Mouse (Mus musculus) MEL (cell line): ENCODE measurements around the gene Smim4. TPM values are rescaled to one million over a fixed set of nuclear protein-coding genes. Genes with fewer than 3 reads are reported as not detected.

Experiments used
- DNase-seq: peaks from one replicate; pipeline ENCODE4 v3.0.0; 2011; ENCODE audit warnings: low read depth, low spot score
- H3K27ac ChIP-seq: 2 replicates; pipeline ENCODE4 v1.5.1; 2012; ENCODE audit warnings: low read depth, mild to moderate bottlenecking, control low read depth, low read length, moderate library complexity; ENCODE audit not compliant: control insufficient read depth
- H3K27me3 ChIP-seq, 2 experiments: fragments of 150-350 bp in 1 of 2; sonication (generic) in 1 of 2; 2 replicates each; pipeline ENCODE4 v1.6.1; 2012; ENCODE audit warnings: low read length in 2 of 2, mild to moderate bottlenecking in 2 of 2, improper control_type of control experiment in 1 of 2, moderate library complexity in 1 of 2; ENCODE audit not compliant: insufficient read depth in 2 of 2, control insufficient read depth in 1 of 2
- H3K36me3 ChIP-seq, 2 experiments: 2 replicates each; pipeline ENCODE4 v1.6.1; 2012 to 2014; ENCODE audit warnings: low read length in 2 of 2, improper control_type of control experiment in 1 of 2, inconsistent platforms in 1 of 2, mild to moderate bottlenecking in 1 of 2; ENCODE audit not compliant: insufficient read depth in 2 of 2, control insufficient read depth in 1 of 2
- H3K4me1 ChIP-seq, 2 experiments: fragments of 150-350 bp in 1 of 2; sonication (generic) in 1 of 2; 2 replicates each; pipeline ENCODE4 v1.6.1; 2012; ENCODE audit warnings: low read length in 2 of 2, improper control_type of control experiment in 1 of 2, mild to moderate bottlenecking in 1 of 2; ENCODE audit not compliant: insufficient read depth in 2 of 2, control insufficient read depth in 1 of 2
- H3K4me3 ChIP-seq, 2 experiments: fragments of 150-350 bp in 1 of 2; sonication (generic) in 1 of 2; 2 replicates each; pipeline ENCODE4 v1.5.1; 2012; ENCODE audit warnings: low read depth in 2 of 2, low read length in 2 of 2, mild to moderate bottlenecking in 2 of 2, moderate library complexity in 2 of 2, control low read depth in 1 of 2, improper control_type of control experiment in 1 of 2; ENCODE audit not compliant: control insufficient read depth in 1 of 2, insufficient read depth in 1 of 2
- H3K79me2 ChIP-seq: 2 replicates; pipeline ENCODE4 v1.6.1; 2012; ENCODE audit warnings: mild to moderate bottlenecking, low read length, moderate library complexity; ENCODE audit not compliant: control insufficient read depth, poor library complexity, insufficient read depth
- H3K9ac ChIP-seq: 2 replicates; pipeline ENCODE4 v1.6.1; 2012; ENCODE audit warnings: low read depth, mild to moderate bottlenecking, control low read depth, low read length, moderate library complexity; ENCODE audit not compliant: control insufficient read depth, poor library complexity, severe bottlenecking
- H3K9me3 ChIP-seq: fragments of 150-350 bp; sonication (generic); replicated peaks from 2 replicates; pipeline ENCODE4 v1.6.1; 2012; ENCODE audit warnings: mild to moderate bottlenecking, low read length, improper control_type of control experiment, moderate library complexity; ENCODE audit not compliant: insufficient read depth
- CHD1 ChIP-seq: IDR thresholded peaks from 2 replicates; pipeline ENCODE4 v1.6.1; 2012; ENCODE audit warnings: low read depth, mild to moderate bottlenecking, inconsistent platforms, low read length, improper control_type of control experiment
- CTCF ChIP-seq, 3 experiments: IDR thresholded peaks in 2 of 3; conservative IDR thresholded peaks in 1 of 3; 2 replicates each; pipeline ENCODE4 v1.5.1; 2011 to 2012; ENCODE audit warnings: low read length in 3 of 3, low read depth in 2 of 3, mild to moderate bottlenecking in 2 of 3, improper control_type of control experiment in 1 of 3, inconsistent platforms in 1 of 3, mixed read lengths in 1 of 3, moderate library complexity in 1 of 3; ENCODE audit not compliant: control insufficient read depth in 1 of 3, insufficient read depth in 1 of 3, poor library complexity in 1 of 3, severe bottlenecking in 1 of 3
- E2F4 ChIP-seq: IDR thresholded peaks from 2 replicates; pipeline ENCODE4 v1.6.1; 2011; ENCODE audit warnings: low read depth, low read length, improper control_type of control experiment, borderline replicate concordance
- EP300 ChIP-seq, 2 experiments: IDR thresholded peaks; 2 replicates each; pipeline ENCODE4 v1.6.1; 2011; ENCODE audit warnings: improper control_type of control experiment in 2 of 2, low read length in 2 of 2, low read depth in 1 of 2, mild to moderate bottlenecking in 1 of 2
- GABPA ChIP-seq: IDR thresholded peaks from 2 replicates; pipeline ENCODE4 v1.6.1; 2012; ENCODE audit warnings: low read depth, mild to moderate bottlenecking, inconsistent platforms, low read length, improper control_type of control experiment, moderate library complexity
- GATA1 ChIP-seq: IDR thresholded peaks from 2 replicates; pipeline ENCODE4 v1.6.1; 2011; ENCODE audit warnings: low read depth, low read length, improper control_type of control experiment
- JUND ChIP-seq: IDR thresholded peaks from 2 replicates; pipeline ENCODE4 v1.6.1; 2011; ENCODE audit warnings: low read depth, mild to moderate bottlenecking, improper control_type of control experiment, low read length
- KAT2A ChIP-seq: conservative IDR thresholded peaks from 2 replicates; pipeline ENCODE4 v1.6.1; 2012; ENCODE audit warnings: low read depth, low read length, improper control_type of control experiment, inconsistent platforms
- MAFK ChIP-seq: IDR thresholded peaks from 2 replicates; pipeline ENCODE4 v1.6.1; 2011; ENCODE audit warnings: low read depth, mild to moderate bottlenecking, low read length, improper control_type of control experiment, borderline replicate concordance
- MAX ChIP-seq: IDR thresholded peaks from 2 replicates; pipeline ENCODE4 v1.6.1; 2011; ENCODE audit warnings: low read length, improper control_type of control experiment
- MAZ ChIP-seq: IDR thresholded peaks from 2 replicates; pipeline ENCODE4 v1.6.1; 2012; ENCODE audit warnings: low read depth, mild to moderate bottlenecking, inconsistent platforms, low read length, improper control_type of control experiment
- MEF2A ChIP-seq: IDR thresholded peaks from 2 replicates; pipeline ENCODE4 v1.6.1; 2014; ENCODE audit warnings: low read depth, mild to moderate bottlenecking, inconsistent platforms, low read length, improper control_type of control experiment; ENCODE audit not compliant: poor library complexity, insufficient replicate concordance, severe bottlenecking; ENCODE audit errors: extremely low read depth
- MXI1 ChIP-seq: IDR thresholded peaks from 2 replicates; pipeline ENCODE4 v1.6.1; 2011; ENCODE audit warnings: mild to moderate bottlenecking, low read depth, low read length, improper control_type of control experiment
- MYB ChIP-seq: IDR thresholded peaks from 2 replicates; pipeline ENCODE4 v1.6.1; 2011; ENCODE audit warnings: mild to moderate bottlenecking, low read depth, low read length, improper control_type of control experiment
- MYC ChIP-seq: IDR thresholded peaks from 2 replicates; pipeline ENCODE4 v1.6.1; 2011; ENCODE audit warnings: low read depth, mild to moderate bottlenecking, low read length, improper control_type of control experiment, moderate library complexity
- NELFE ChIP-seq: IDR thresholded peaks from 2 replicates; pipeline ENCODE4 v1.6.1; 2011; ENCODE audit warnings: low read depth, low read length, improper control_type of control experiment
- POLR2AphosphoS2 ChIP-seq: IDR thresholded peaks from 2 replicates; pipeline ENCODE4 v1.6.1; 2011; ENCODE audit warnings: low read length, improper control_type of control experiment
- POLR2AphosphoS5 ChIP-seq: IDR thresholded peaks from 2 replicates; pipeline ENCODE4 v1.6.1; 2012; ENCODE audit warnings: low read depth, borderline replicate concordance, mild to moderate bottlenecking, inconsistent platforms, low read length, moderate library complexity, mixed read lengths
- RCOR1 ChIP-seq: IDR thresholded peaks from 2 replicates; pipeline ENCODE4 v1.6.1; 2012; ENCODE audit warnings: low read depth, mild to moderate bottlenecking, inconsistent platforms, low read length, improper control_type of control experiment
- SIN3A ChIP-seq: IDR thresholded peaks from 2 replicates; pipeline ENCODE4 v1.6.1; 2012; ENCODE audit warnings: low read length, improper control_type of control experiment, inconsistent platforms
- SMC3 ChIP-seq: IDR thresholded peaks from 2 replicates; pipeline ENCODE4 v1.6.1; 2011; ENCODE audit warnings: low read depth, low read length, improper control_type of control experiment
- TAL1 ChIP-seq: IDR thresholded peaks from 2 replicates; pipeline ENCODE4 v1.6.1; 2012; ENCODE audit warnings: mild to moderate bottlenecking, inconsistent platforms, low read length, moderate library complexity, mixed read lengths
- TBP ChIP-seq: IDR thresholded peaks from 2 replicates; pipeline ENCODE4 v1.8.0; 2011; ENCODE audit warnings: low read depth, low read length, improper control_type of control experiment
- UBTF ChIP-seq: IDR thresholded peaks from 2 replicates; pipeline ENCODE4 v1.6.1; 2012; ENCODE audit warnings: low read depth, mild to moderate bottlenecking, inconsistent platforms, low read length, improper control_type of control experiment, moderate library complexity, borderline replicate concordance; ENCODE audit not compliant: insufficient read depth
- USF1 ChIP-seq: IDR thresholded peaks from 2 replicates; pipeline ENCODE4 v1.6.1; 2014; ENCODE audit warnings: low read depth, mild to moderate bottlenecking, inconsistent platforms, low read length, improper control_type of control experiment, moderate library complexity
- USF2 ChIP-seq, 2 experiments: IDR thresholded peaks; 2 replicates each; pipeline ENCODE4 v1.6.1; 2011 to 2012; ENCODE audit warnings: improper control_type of control experiment in 2 of 2, low read length in 2 of 2, borderline replicate concordance in 1 of 2, inconsistent platforms in 1 of 2, low read depth in 1 of 2, mild to moderate bottlenecking in 1 of 2; ENCODE audit not compliant: insufficient read depth in 1 of 2
- ZC3H11A ChIP-seq: IDR thresholded peaks from 2 replicates; pipeline ENCODE4 v1.6.1; 2012; ENCODE audit warnings: low read depth, mild to moderate bottlenecking, inconsistent platforms, low read length, improper control_type of control experiment
- polyA plus RNA-seq, 2 experiments: library from polyadenylated mRNA; stranded (reverse) in 1 of 2; unstranded in 1 of 2; fragments of >175 nt in 1 of 2; fragments of >200 nt in 1 of 2; gene quantifications; 2 replicates each; pipeline versions ENCODE4 v1.2.1 to v1.2.4; 2012; ENCODE audit warnings: low replicate concordance in 2 of 2, low read depth in 1 of 2; ENCODE audit not compliant: insufficient read length in 2 of 2, insufficient read depth in 1 of 2, missing spikeins in 1 of 2
- total RNA-seq: library from RNA; depleted of rRNA; stranded (reverse); fragments of 300-350 nt; gene quantifications from 2 replicates; pipeline ENCODE4 v1.2.3, GENCODE M21; 2012

Smim4 gene
- total and polyA plus RNA-seq, 3 experiments: 87.8 to 122 TPM; not detected in 1

- TF ChIP-seq RCOR1 (peak; percentile 80), MYB (no peak), POLR2AphosphoS5 (no peak), MAX (no peak), GATA1 (peak; percentile 71), SMC3 (no peak)
These were observed 40.8 kb upstream of the Smim4 start (continued) for GRCm38 (mm10) chr14:31169508-31169907.

GRCm38 (mm10) chr14:31168425-31168824 is 39.7 kb upstream of the Smim4 start, which contains the start of gene Stab1:
Gene Stab1, minus strand, starts transcription at chr14:31168641.
- Histone ChIP-seq H3K79me2 (no peaks in the 10 kb centered on the region), H3K9me3 (no peaks in the 10 kb centered on the region), H3K4me3 (no peak within 1 kb of the TSS), H3K27me3 (no peaks in the 10 kb centered on the region), H3K27ac (no peak within 1 kb of the TSS), H3K9ac (no peak within 1 kb of the TSS), H3K4me1 (peaks cover 0 to 25% of the 10 kb centered on the region in 2 experiments), H3K36me3 (peaks cover 0 to 9% of the 10 kb centered on the region in 2 experiments; a peak in 3 of 4 replicates)
- TF ChIP-seq EP300 (IDR thresholded peaks at IDR 0.05; ENCODE audit: low read depth in 1 of 2, low read length in 2 of 2): no peak
- TF ChIP-seq CTCF (IDR thresholded peaks at IDR 0.05 in 2 of 3, conservative IDR thresholded peaks at IDR 0.05 in 1 of 3; ENCODE audit: control insufficient read depth in 1 of 3, insufficient read depth in 1 of 3, low read depth in 2 of 3, low read length in 3 of 3, poor library complexity in 1 of 3, severe bottlenecking in 1 of 3): no peak
- no peak for TF ChIP-seq KAT2A
- no peak for TF ChIP-seq POLR2AphosphoS2
- TF ChIP-seq SIN3A: no peak
- no peak for TF ChIP-seq MXI1
- TF ChIP-seq MYC: no peak
- no peak for TF ChIP-seq MAX
- no peak for TF ChIP-seq TAL1
- no peak for TF ChIP-seq USF2 (IDR thresholded peaks at IDR 0.05; ENCODE audit: borderline replicate concordance in 1 of 2, insufficient read depth in 1 of 2, low read depth in 1 of 2, low read length in 2 of 2)
- no peak for DNase-seq

GRCm38 (mm10) chr14:31166827-31167226 is 38.1 kb upstream of the Smim4 start:
- H3K27me3 ChIP-seq: no peaks in the 10 kb centered on the region
- peaks cover 0 to 9% of the 10 kb centered on the region in 2 experiments; a peak in 2 of 4 replicates for H3K36me3 ChIP-seq
- H3K9me3 ChIP-seq: no peaks in the 10 kb centered on the region
- no peak overlapping the region for H3K9ac ChIP-seq
- H3K4me3 ChIP-seq: no peak overlapping the region
- H3K27ac ChIP-seq: no peak overlapping the region
- H3K4me1 ChIP-seq: peaks cover 0 to 25% of the 10 kb centered on the region in 2 experiments
- no peak for DNase-seq
- TF ChIP-seq EP300 (IDR thresholded peaks at IDR 0.05; ENCODE audit: low read depth in 1 of 2, low read length in 2 of 2): no peak
- no peak for TF ChIP-seq KAT2A
- TF ChIP-seq JUND: no peak
- no peak for TF ChIP-seq E2F4
- TF ChIP-seq TBP: no peak
- no peak for TF ChIP-seq CHD1
- TF ChIP-seq SIN3A: no peak
- no peak for TF ChIP-seq MAFK
- no peak for TF ChIP-seq POLR2AphosphoS2
- no peak for TF ChIP-seq ZC3H11A
- TF ChIP-seq GABPA: no peak
- TF ChIP-seq USF1: no peak
- TF ChIP-seq MYB: no peak
- TF ChIP-seq MYC: no peak
- no peak for TF ChIP-seq UBTF
- no peak for TF ChIP-seq MEF2A
- TF ChIP-seq MAZ: no peak
- no peak for TF ChIP-seq NELFE
- no peaks in the 10 kb centered on the region for H3K79me2 ChIP-seq
